Mouse (Mus musculus): ENCODE data around the gene Arf4. TPM values are rescaled to one million over a fixed set of nuclear protein-coding genes. Genes with fewer than 3 reads are reported as not detected.

The Arf4 gene
- 615 and 619 TPM in 2 replicates for polyA plus RNA-seq (2015; fragmentation: Nextera tagmentation; extraction: Ambion mirVana)

- no peaks in the 10 kb centered on the region for H3K27me3 ChIP-seq (replicated peaks; ENCODE audit: control insufficient read depth, insufficient read depth, low read length)
- peak within 1 kb of the TSS; percentile 85 for H3K4me3 ChIP-seq (ENCODE audit: low read length)
- H3K9ac ChIP-seq (ENCODE audit: low read depth, low read length) = peak within 1 kb of the TSS; percentile 97
- peak within 1 kb of the TSS; percentile 59 for H3K4me2 ChIP-seq (ENCODE audit: low read depth, low read length)
- peak within 1 kb of the TSS; percentile 98 for H3K27ac ChIP-seq (ENCODE audit: low read length)
- peaks cover 2% of the 10 kb centered on the region; the same call in 1 of the 2 replicates for H3K4me1 ChIP-seq (ENCODE audit: control insufficient read depth, insufficient read depth, low read length)
- H3K36me3 ChIP-seq (ENCODE audit: control insufficient read depth, insufficient read depth, low read length) = no peaks in the 10 kb centered on the region
- under 1% methylated on average over 83 of the region's 83 CpGs for WGBS
- no peaks in the 10 kb centered on the region for H3K9me3 ChIP-seq (ENCODE audit: control insufficient read depth, low read length)
- ATAC-seq = peak; percentile 99
Observed at GRCm38 (mm10) chr14:26637851-26638707, at the start of gene Arf4. Gene Arf4 (plus strand): TSS chr14:26638074.

GRCm38 (mm10) chr14:26591353-26591752 is 46.5 kb upstream of the Arf4 start:
- no peak overlapping the region for H3K27ac ChIP-seq (ENCODE audit: low read length)
- H3K4me1 ChIP-seq (ENCODE audit: control insufficient read depth, insufficient read depth, low read length) = 0 out of 2 replicates have a peak, but pooled peaks cover 4% of the 10 kb centered on the region
- no peak overlapping the region for H3K9ac ChIP-seq (ENCODE audit: low read depth, low read length)
- no peaks in the 10 kb centered on the region for H3K27me3 ChIP-seq (replicated peaks; ENCODE audit: control insufficient read depth, insufficient read depth, low read length)
- H3K4me2 ChIP-seq (ENCODE audit: low read depth, low read length) = no peak overlapping the region
- no peaks in the 10 kb centered on the region for H3K36me3 ChIP-seq (ENCODE audit: control insufficient read depth, insufficient read depth, low read length)
- no peak overlapping the region for H3K4me3 ChIP-seq (ENCODE audit: low read length)
- no peak for ATAC-seq
- H3K9me3 ChIP-seq (ENCODE audit: control insufficient read depth, low read length) = no peaks in the 10 kb centered on the region

DNA sequence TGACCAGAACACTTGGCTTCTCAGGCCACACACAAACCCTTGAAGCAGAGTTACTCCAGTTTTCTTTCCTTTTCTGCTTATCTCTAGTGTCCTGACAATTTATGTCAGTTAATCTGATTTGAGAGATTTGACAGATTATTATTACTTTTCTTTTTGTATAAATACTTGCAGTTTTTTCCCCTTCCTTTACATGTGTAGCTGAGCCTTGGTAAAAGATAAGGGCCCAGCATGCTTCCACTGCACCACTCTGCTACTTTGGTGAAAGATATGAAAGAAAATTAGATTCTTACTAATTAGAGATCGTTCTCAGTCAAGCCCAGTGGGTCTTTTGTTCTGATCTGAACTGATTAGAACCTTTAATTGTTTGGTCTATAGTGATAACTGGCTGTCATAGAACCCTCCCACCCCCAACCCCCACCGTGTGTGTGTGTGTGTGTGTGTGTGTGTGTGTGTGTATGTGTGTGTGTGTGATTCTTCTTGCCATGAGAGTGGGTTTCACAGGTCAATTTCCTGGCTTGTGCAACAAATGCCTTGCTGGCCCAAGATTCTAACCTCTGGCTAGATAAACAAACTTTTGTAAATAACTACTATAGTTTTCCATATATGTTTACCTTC is 44.5 kb upstream of the Arf4 start:
- H3K9me3 ChIP-seq (ENCODE audit: control insufficient read depth, low read length) = no peaks in the 10 kb centered on the region
- no peak for ATAC-seq
- no peaks in the 10 kb centered on the region for H3K4me1 ChIP-seq (ENCODE audit: control insufficient read depth, insufficient read depth, low read length)
- 34% methylated on average over 2 of the region's 2 CpGs for whole genome bisulfite sequencing
- no peak overlapping the region for H3K4me3 ChIP-seq (ENCODE audit: low read length)
- peaks cover 7% of the 10 kb centered on the region for H3K36me3 ChIP-seq (ENCODE audit: control insufficient read depth, insufficient read depth, low read length)
- no peak overlapping the region for H3K27ac ChIP-seq (ENCODE audit: low read length)
- H3K27me3 ChIP-seq (replicated peaks; ENCODE audit: control insufficient read depth, insufficient read depth, low read length) = no peaks in the 10 kb centered on the region
- H3K9ac ChIP-seq (ENCODE audit: low read depth, low read length) = no peak overlapping the region
- no peak overlapping the region for H3K4me2 ChIP-seq (ENCODE audit: low read depth, low read length)

- H3K4me1 ChIP-seq (ENCODE audit: control insufficient read depth, insufficient read depth, low read length) = no peaks in the 10 kb centered on the region
- no peak overlapping the region for H3K4me3 ChIP-seq (ENCODE audit: low read length)
- no peak overlapping the region for H3K27ac ChIP-seq (ENCODE audit: low read length)
- H3K4me2 ChIP-seq (ENCODE audit: low read depth, low read length) = no peak overlapping the region
- H3K9me3 ChIP-seq (ENCODE audit: control insufficient read depth, low read length) = no peaks in the 10 kb centered on the region
- no peak overlapping the region for H3K9ac ChIP-seq (ENCODE audit: low read depth, low read length)
- H3K27me3 ChIP-seq (replicated peaks; ENCODE audit: control insufficient read depth, insufficient read depth, low read length) = no peaks in the 10 kb centered on the region
- H3K36me3 ChIP-seq (ENCODE audit: control insufficient read depth, insufficient read depth, low read length) = peaks cover 8% of the 10 kb centered on the region
- ATAC-seq = no peak
- WGBS = 85% methylated on average over 7 of the region's 7 CpGs
Observed at GRCm38 (mm10) chr14:26595167-26595566, 42.7 kb upstream of the Arf4 start.

- 51% methylated on average over 5 of the region's 5 CpGs for WGBS
Observed at GRCm38 (mm10) chr14:26595695-26596365, 42.0 kb upstream of the Arf4 start.

DNA sequence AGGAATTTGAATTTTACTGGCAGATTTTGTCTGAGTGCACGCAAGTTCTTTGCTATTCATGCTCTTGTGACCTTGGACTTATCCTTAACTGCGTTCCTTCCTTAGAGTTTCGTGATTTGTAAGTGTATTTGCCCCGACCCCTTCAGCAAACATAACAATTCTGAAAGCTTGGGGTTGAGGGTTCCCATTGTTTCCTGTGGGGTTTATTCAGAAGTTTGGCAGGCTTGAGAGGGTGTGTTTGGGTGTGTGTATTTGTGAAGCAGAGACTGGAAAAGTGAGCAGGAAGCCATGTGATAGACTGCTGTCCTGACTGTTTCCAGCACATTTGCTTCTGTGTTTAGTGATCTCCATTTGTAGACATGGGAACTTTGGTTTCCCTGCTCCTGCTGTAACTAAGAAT is 32.5 kb upstream of the Arf4 start:
- 70% methylated on average over 4 of the region's 4 CpGs for WGBS
- Histone ChIP-seq H3K9me3 (ENCODE audit: control insufficient read depth, low read length) (no peaks in the 10 kb centered on the region), H3K36me3 (ENCODE audit: control insufficient read depth, insufficient read depth, low read length) (peaks cover 6% of the 10 kb centered on the region), H3K27ac (ENCODE audit: low read length) (no peak overlapping the region), H3K27me3 (replicated peaks; ENCODE audit: control insufficient read depth, insufficient read depth, low read length) (no peaks in the 10 kb centered on the region), H3K4me1 (ENCODE audit: control insufficient read depth, insufficient read depth, low read length) (no peaks in the 10 kb centered on the region), H3K9ac (ENCODE audit: low read depth, low read length) (no peak overlapping the region), H3K4me3 (ENCODE audit: low read length) (no peak overlapping the region), H3K4me2 (ENCODE audit: low read depth, low read length) (no peak overlapping the region)
- no peak for ATAC-seq

More at GRCm38 (mm10) chr14:26595695-26596365, 42.0 kb upstream of the Arf4 start:
- no peak overlapping the region for H3K4me2 ChIP-seq (ENCODE audit: low read depth, low read length)
- H3K4me1 ChIP-seq (ENCODE audit: control insufficient read depth, insufficient read depth, low read length) = no peaks in the 10 kb centered on the region
- no peak overlapping the region for H3K27ac ChIP-seq (ENCODE audit: low read length)
- H3K4me3 ChIP-seq (ENCODE audit: low read length) = no peak overlapping the region
- peaks cover 8% of the 10 kb centered on the region for H3K36me3 ChIP-seq (ENCODE audit: control insufficient read depth, insufficient read depth, low read length)
- H3K9ac ChIP-seq (ENCODE audit: low read depth, low read length) = no peak overlapping the region
- no peaks in the 10 kb centered on the region for H3K9me3 ChIP-seq (ENCODE audit: control insufficient read depth, low read length)
- no peak for ATAC-seq
- H3K27me3 ChIP-seq (replicated peaks; ENCODE audit: control insufficient read depth, insufficient read depth, low read length) = no peaks in the 10 kb centered on the region

DNA sequence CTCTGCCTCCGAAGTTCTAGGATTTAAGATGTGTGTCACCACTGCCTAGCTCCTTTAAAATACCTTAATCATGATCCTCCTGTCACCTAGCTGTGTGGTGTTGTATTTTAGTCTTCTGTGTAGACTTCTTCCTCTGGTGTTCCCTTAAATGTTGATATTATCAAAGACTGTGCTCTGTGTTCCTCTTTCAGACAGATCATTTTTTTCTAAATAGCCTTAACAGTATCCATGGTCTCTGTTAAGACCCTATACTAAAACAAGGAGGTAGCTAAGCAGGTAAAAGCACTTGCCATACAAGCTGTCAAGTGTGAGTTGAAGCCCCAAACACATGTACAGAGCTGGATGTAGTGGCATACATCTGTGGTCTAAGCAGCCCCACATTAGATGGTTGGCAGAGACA is 28.2 kb upstream of the Arf4 start:
- WGBS = 83% methylated on average over 1 of the region's 1 CpGs
- H3K9me3 ChIP-seq (ENCODE audit: control insufficient read depth, low read length) = no peaks in the 10 kb centered on the region
- no peaks in the 10 kb centered on the region for H3K4me1 ChIP-seq (ENCODE audit: control insufficient read depth, insufficient read depth, low read length)
- no peak overlapping the region for H3K4me3 ChIP-seq (ENCODE audit: low read length)
- H3K27me3 ChIP-seq (replicated peaks; ENCODE audit: control insufficient read depth, insufficient read depth, low read length) = no peaks in the 10 kb centered on the region
- no peak for ATAC-seq
- no peak overlapping the region for H3K9ac ChIP-seq (ENCODE audit: low read depth, low read length)
- no peak overlapping the region for H3K27ac ChIP-seq (ENCODE audit: low read length)
- H3K4me2 ChIP-seq (ENCODE audit: low read depth, low read length) = no peak overlapping the region
- H3K36me3 ChIP-seq (ENCODE audit: control insufficient read depth, insufficient read depth, low read length) = peaks cover 5% of the 10 kb centered on the region

DNA sequence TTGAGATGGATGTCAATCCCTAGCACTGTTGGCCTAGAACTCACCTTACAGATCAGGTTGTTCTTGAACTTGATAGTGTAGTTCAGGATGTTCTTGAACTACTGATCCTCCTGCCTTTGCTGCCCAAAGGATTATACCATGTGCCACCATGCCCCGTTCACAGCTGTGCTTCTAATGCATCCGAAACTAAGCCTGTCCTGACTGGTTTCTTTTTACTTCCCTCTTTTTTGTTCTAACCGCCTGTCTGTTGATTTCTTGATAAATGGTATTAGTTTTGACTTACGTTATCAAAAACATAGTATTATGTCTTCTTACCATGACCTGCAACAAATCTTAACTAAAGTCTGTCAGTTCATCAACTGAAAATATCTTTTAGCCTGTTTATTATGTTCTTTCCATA is 27.2 kb upstream of the Arf4 start:
- H3K4me2 ChIP-seq (ENCODE audit: low read depth, low read length) = no peak overlapping the region
- H3K4me1 ChIP-seq (ENCODE audit: control insufficient read depth, insufficient read depth, low read length) = no peaks in the 10 kb centered on the region
- no peaks in the 10 kb centered on the region for H3K9me3 ChIP-seq (ENCODE audit: control insufficient read depth, low read length)
- peaks cover 3% of the 10 kb centered on the region for H3K36me3 ChIP-seq (ENCODE audit: control insufficient read depth, insufficient read depth, low read length)
- no peak overlapping the region for H3K27ac ChIP-seq (ENCODE audit: low read length)
- H3K4me3 ChIP-seq (ENCODE audit: low read length) = no peak overlapping the region
- 91% methylated on average over 4 of the region's 4 CpGs for WGBS
- no peak for ATAC-seq
- H3K27me3 ChIP-seq (replicated peaks; ENCODE audit: control insufficient read depth, insufficient read depth, low read length) = no peaks in the 10 kb centered on the region
- H3K9ac ChIP-seq (ENCODE audit: low read depth, low read length) = no peak overlapping the region

GRCm38 (mm10) chr14:26625301-26625700 is 12.6 kb upstream of the Arf4 start:
- 79% methylated on average over 4 of the region's 4 CpGs for WGBS

More at GRCm38 (mm10) chr14:26625301-26625700, 12.6 kb upstream of the Arf4 start:
- no peak overlapping the region for H3K4me2 ChIP-seq (ENCODE audit: low read depth, low read length)
- no peak overlapping the region for H3K4me3 ChIP-seq (ENCODE audit: low read length)
- ATAC-seq = no peak
- H3K9me3 ChIP-seq (ENCODE audit: control insufficient read depth, low read length) = no peaks in the 10 kb centered on the region
- no peak overlapping the region for H3K27ac ChIP-seq (ENCODE audit: low read length)
- H3K36me3 ChIP-seq (ENCODE audit: control insufficient read depth, insufficient read depth, low read length) = peaks cover 15% of the 10 kb centered on the region
- H3K9ac ChIP-seq (ENCODE audit: low read depth, low read length) = no peak overlapping the region
- H3K4me1 ChIP-seq (ENCODE audit: control insufficient read depth, insufficient read depth, low read length) = no peaks in the 10 kb centered on the region
- no peaks in the 10 kb centered on the region for H3K27me3 ChIP-seq (replicated peaks; ENCODE audit: control insufficient read depth, insufficient read depth, low read length)

All from intestine, embryonic 16.5 days (tissue).